Mouse (Mus musculus) layer of hippocampus, adult 2 months (tissue): ENCODE measurements at regions not wholly inside any gene's neighbourhood (a gene's known extent, or its start where the extent isn't known, plus 50 kb on each side); places are given as distances from the start of the nearest gene placed in this dataset.
A peak's percentile ranks its signal among the peaks of the same experiment; 100 is the strongest.

Experiments
- DNase-seq, 2 experiments: peaks; one replicate each; pipeline ENCODE4 v3.0.0; 2022; ENCODE audit warnings: low spot score in 2 of 2
- H3K27ac ChIP-seq: fragments of 200-600 bp; 2 replicates; pipeline ENCODE4 v1.8.1; 2022
- H3K4me3 ChIP-seq: fragments of 200-600 bp; 2 replicates; pipeline ENCODE4 v1.8.1; 2022; ENCODE audit warnings: mild to moderate bottlenecking
- CTCF ChIP-seq: fragments of 200-600 bp; conservative IDR thresholded peaks from 2 replicates; pipeline ENCODE4 v1.8.1; 2022; ENCODE audit warnings: antibody characterized with exemption, mild to moderate bottlenecking, moderate library complexity

GRCm38 (mm10) chr11:6900769-6901481 is 63.5 kb upstream of the Gm11983 start:
- Histone ChIP-seq H3K27ac (no peak overlapping the region), H3K4me3 (no peak overlapping the region)
- no peak for TF ChIP-seq CTCF
- no peak for DNase-seq

GRCm38 (mm10) chr11:6900357-6900756 is 62.9 kb upstream of the Gm11983 start:
- Histone ChIP-seq H3K27ac (no peak overlapping the region), H3K4me3 (no peak overlapping the region)
- no peak for DNase-seq
- TF ChIP-seq CTCF: no peak

- no peak overlapping the region for H3K27ac ChIP-seq
- peak in 1 of 2 experiments; percentile 22 for DNase-seq
- TF ChIP-seq CTCF: 0 out of 2 replicates have a peak, but pooled peaks have one; percentile 20
- H3K4me3 ChIP-seq: no peak overlapping the region
Measured at GRCm38 (mm10) chr11:6899271-6900005, 62.0 kb upstream of the Gm11983 start.

- no peak overlapping the region for H3K4me3 ChIP-seq
- no peak overlapping the region for H3K27ac ChIP-seq
- no peak for DNase-seq
- no peak for TF ChIP-seq CTCF
Measured at GRCm38 (mm10) chr11:6898357-6899097, 61.1 kb upstream of the Gm11983 start.

- Histone ChIP-seq H3K4me3 (no peak overlapping the region), H3K27ac (no peak overlapping the region)
- no peak for TF ChIP-seq CTCF
- no peak for DNase-seq
Measured at GRCm38 (mm10) chr11:6895786-6896093, 58.3 kb upstream of the Gm11983 start.

- no peak for TF ChIP-seq CTCF
- no peak for DNase-seq
- Histone ChIP-seq H3K27ac (no peak overlapping the region), H3K4me3 (no peak overlapping the region)
Measured at GRCm38 (mm10) chr11:6894911-6895785, 57.7 kb upstream of the Gm11983 start.

GRCm38 (mm10) chr11:6893734-6894133 is 56.3 kb upstream of the Gm11983 start:
- no peak for DNase-seq
- TF ChIP-seq CTCF: no peak
- no peak overlapping the region for H3K27ac ChIP-seq
- no peak overlapping the region for H3K4me3 ChIP-seq

GRCm38 (mm10) chr11:6893063-6893462 is 55.6 kb upstream of the Gm11983 start:
- H3K27ac ChIP-seq: no peak overlapping the region
- no peak for TF ChIP-seq CTCF
- no peak overlapping the region for H3K4me3 ChIP-seq
- no peak for DNase-seq

GRCm38 (mm10) chr11:6890450-6890849 is 53.0 kb upstream of the Gm11983 start:
- DNase-seq: no peak
- no peak overlapping the region for H3K4me3 ChIP-seq
- no peak for TF ChIP-seq CTCF
- H3K27ac ChIP-seq: no peak overlapping the region

GRCm38 (mm10) chr11:6889660-6890185 is 52.3 kb upstream of the Gm11983 start:
- H3K27ac ChIP-seq: no peak overlapping the region
- peak; percentile 43 to 58 for DNase-seq
- no peak for TF ChIP-seq CTCF
- no peak overlapping the region for H3K4me3 ChIP-seq

GRCm38 (mm10) chr11:6889120-6889519 is 51.7 kb upstream of the Gm11983 start:
- DNase-seq: no peak
- TF ChIP-seq CTCF: no peak
- no peak overlapping the region for H3K27ac ChIP-seq
- H3K4me3 ChIP-seq: no peak overlapping the region
